Mouse (Mus musculus): Measurements from ENCODE around the gene Gm20696. TPM values are rescaled to one million over a fixed set of nuclear protein-coding genes. Genes with fewer than 3 reads are reported as not detected.

Gm20696 gene
- polyA plus RNA-seq, 1 experiment, result 5.7 TPM

DNA sequence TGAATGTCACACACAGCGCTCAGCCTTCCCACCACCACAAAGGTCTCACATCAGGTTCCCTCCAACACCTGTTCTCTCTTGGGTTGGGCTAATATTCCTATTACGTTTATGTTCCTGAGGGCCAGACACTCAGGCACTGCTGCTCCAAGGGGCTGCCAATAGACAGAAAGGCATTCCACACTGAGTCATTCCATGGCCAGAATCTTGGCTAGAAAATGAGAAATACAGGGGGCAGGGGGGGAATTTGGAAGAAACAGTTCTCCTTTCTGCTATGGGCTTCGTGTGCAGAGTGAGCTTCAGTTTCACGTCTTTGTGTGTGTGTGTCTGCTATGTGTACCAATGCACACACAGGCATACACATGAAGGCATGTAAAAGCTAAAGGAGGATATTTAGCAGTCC, 239.3 kb downstream of the Gm20696 start:
- no peak for TF ChIP-seq POLR2A (IDR thresholded peaks at IDR 0.05; ENCODE audit: borderline replicate concordance, control insufficient read depth, low read depth, low read length)
- TF ChIP-seq CTCF (IDR thresholded peaks at IDR 0.05; ENCODE audit: control insufficient read depth, insufficient read depth, low read length), result no peak
- peaks cover 1% of the 10 kb centered on the region; the same call in 1 of the 2 replicates for H3K4me1 ChIP-seq (ENCODE audit: control insufficient read depth, insufficient read depth, low read length)
- H3K4me3 ChIP-seq (replicated peaks; ENCODE audit: control insufficient read depth, low read depth, low read length), result no peak overlapping the region
- no peak overlapping the region for H3K27ac ChIP-seq (ENCODE audit: control insufficient read depth, insufficient read depth, low read depth, low read length, poor library complexity)
- WGBS, result 73% methylated on average over 4 of the region's 4 CpGs

DNA sequence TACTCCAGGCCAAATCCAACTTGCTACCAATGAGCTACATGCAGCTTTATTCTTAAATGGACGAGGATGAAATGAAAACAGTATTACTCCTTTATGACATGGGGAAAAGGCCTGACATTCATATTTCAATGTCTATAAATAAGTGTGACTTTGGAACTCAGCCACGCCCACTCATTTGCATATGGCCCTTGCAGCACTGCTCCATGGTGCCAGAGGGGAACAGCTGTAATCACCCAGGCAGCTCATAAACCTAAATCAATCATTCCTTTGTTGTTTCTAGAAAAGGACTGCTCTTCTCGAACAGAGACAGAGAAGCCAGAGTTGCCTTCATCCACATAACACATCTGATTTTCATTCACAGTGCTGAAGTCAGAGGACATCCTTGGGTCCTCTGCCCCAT, 241.6 kb downstream of the Gm20696 start:
- no peak for TF ChIP-seq POLR2A (IDR thresholded peaks at IDR 0.05; ENCODE audit: borderline replicate concordance, control insufficient read depth, low read depth, low read length)
- no peak for TF ChIP-seq CTCF (IDR thresholded peaks at IDR 0.05; ENCODE audit: control insufficient read depth, insufficient read depth, low read length)
- peaks cover 1% of the 10 kb centered on the region; the same call in 1 of the 2 replicates for H3K4me1 ChIP-seq (ENCODE audit: control insufficient read depth, insufficient read depth, low read length)
- no peak overlapping the region for H3K27ac ChIP-seq (ENCODE audit: control insufficient read depth, insufficient read depth, low read depth, low read length, poor library complexity)
- WGBS, result 80% methylated on average over 3 of the region's 3 CpGs
- no peak overlapping the region for H3K4me3 ChIP-seq (replicated peaks; ENCODE audit: control insufficient read depth, low read depth, low read length)

DNA sequence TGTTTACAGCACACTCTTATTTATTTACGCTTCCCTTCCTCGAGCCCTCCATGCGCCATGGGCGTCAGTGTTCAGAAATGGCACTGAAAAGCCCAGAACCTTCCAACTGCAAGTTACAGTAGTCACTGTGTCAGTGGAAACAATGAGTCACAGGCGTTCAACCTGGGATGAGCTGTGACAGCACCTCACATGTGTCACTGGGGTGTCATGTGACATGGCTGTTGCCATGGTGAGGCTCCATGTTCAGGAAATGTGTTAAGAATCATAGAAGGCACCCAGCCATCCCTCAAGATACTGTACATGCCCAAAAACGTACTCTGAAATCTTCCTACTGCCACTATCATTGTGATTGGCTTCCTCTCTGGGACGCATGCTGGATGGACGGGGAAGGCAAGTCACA, 245.9 kb downstream of the Gm20696 start:
- WGBS, result 88% methylated on average over 8 of the region's 8 CpGs
- no peak overlapping the region for H3K4me3 ChIP-seq (replicated peaks; ENCODE audit: control insufficient read depth, low read depth, low read length)
- H3K27ac ChIP-seq (ENCODE audit: control insufficient read depth, insufficient read depth, low read depth, low read length, poor library complexity), result no peak overlapping the region
- H3K4me1 ChIP-seq (ENCODE audit: control insufficient read depth, insufficient read depth, low read length), result peaks cover 1% of the 10 kb centered on the region; the same call in 1 of the 2 replicates
- TF ChIP-seq CTCF (IDR thresholded peaks at IDR 0.05; ENCODE audit: control insufficient read depth, insufficient read depth, low read length) (no peak), POLR2A (IDR thresholded peaks at IDR 0.05; ENCODE audit: borderline replicate concordance, control insufficient read depth, low read depth, low read length) (no peak)

DNA sequence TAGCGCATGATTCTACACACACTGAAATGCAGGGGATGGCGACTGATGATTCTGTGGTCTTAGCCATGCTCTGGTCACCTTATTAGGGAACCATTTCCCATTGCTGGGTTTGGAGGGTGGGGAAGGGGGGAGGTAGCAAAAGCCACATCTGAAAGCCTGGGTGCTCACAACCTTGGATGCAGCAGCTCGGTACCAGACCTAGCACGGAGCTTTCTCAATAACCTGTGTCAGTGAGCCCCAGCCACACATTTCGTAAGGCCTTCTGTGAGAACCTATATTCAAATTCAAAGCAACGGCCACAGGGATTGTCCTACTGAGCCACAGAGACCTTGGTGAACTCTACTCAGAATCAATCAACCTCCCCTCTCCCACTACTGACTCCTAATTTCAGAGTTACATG, 254.0 kb downstream of the Gm20696 start:
- TF ChIP-seq POLR2A (IDR thresholded peaks at IDR 0.05; ENCODE audit: borderline replicate concordance, control insufficient read depth, low read depth, low read length) (no peak), CTCF (IDR thresholded peaks at IDR 0.05; ENCODE audit: control insufficient read depth, insufficient read depth, low read length) (no peak)
- Histone ChIP-seq H3K4me3 (replicated peaks; ENCODE audit: control insufficient read depth, low read depth, low read length) (no peak overlapping the region), H3K4me1 (ENCODE audit: control insufficient read depth, insufficient read depth, low read length) (peaks cover 1% of the 10 kb centered on the region; the same call in 1 of the 2 replicates), H3K27ac (ENCODE audit: control insufficient read depth, insufficient read depth, low read depth, low read length, poor library complexity) (no peak overlapping the region)
- 54% methylated on average over 6 of the region's 6 CpGs for WGBS

DNA sequence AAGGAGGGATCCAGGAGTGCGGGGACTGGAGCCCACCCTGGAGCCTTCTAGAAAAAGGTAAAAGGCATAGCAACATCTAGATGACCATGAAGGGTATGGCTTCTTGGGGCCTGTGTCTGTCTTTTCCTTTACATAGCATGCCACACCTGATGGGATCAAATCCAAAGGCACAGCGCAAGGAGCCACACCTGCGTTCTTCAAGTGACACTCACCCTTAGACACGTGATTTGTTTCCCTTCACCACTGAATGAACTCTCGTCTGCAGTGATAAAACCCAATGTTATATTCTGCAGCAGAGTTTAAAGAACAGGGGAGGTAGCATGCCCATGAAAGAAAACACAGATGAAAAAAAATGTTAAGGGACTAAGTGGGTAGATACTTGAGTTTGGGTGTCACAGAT, 257.0 kb downstream of the Gm20696 start:
- TF ChIP-seq CTCF (IDR thresholded peaks at IDR 0.05; ENCODE audit: control insufficient read depth, insufficient read depth, low read length) (no peak), POLR2A (IDR thresholded peaks at IDR 0.05; ENCODE audit: borderline replicate concordance, control insufficient read depth, low read depth, low read length) (no peak)

DNA sequence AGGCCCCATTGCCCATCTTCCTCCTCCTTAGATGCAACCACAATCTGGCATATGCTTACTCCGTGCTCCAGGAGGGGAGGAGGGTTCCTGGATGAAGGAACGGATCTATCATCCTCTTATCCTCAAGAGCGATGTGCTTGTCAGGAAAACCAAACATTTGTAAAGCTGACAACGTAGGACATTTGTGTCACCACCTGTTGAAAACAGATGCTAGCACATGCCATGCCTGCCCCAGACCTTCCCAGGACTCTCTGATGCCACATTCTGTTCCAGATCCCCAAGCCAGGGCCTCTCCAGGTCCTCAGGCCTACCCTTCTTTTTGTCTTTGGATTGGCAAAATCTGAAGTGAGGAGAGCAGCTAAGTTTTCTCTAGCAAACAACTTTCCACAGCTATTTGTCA, 257.7 kb downstream of the Gm20696 start:
- Histone ChIP-seq H3K27ac (ENCODE audit: control insufficient read depth, insufficient read depth, low read depth, low read length, poor library complexity) (no peak overlapping the region), H3K4me3 (replicated peaks; ENCODE audit: control insufficient read depth, low read depth, low read length) (no peak overlapping the region), H3K4me1 (ENCODE audit: control insufficient read depth, insufficient read depth, low read length) (peaks cover 1% of the 10 kb centered on the region; the same call in 1 of the 2 replicates)
- TF ChIP-seq CTCF (IDR thresholded peaks at IDR 0.05; ENCODE audit: control insufficient read depth, insufficient read depth, low read length), result no peak
- no peak for TF ChIP-seq POLR2A (IDR thresholded peaks at IDR 0.05; ENCODE audit: borderline replicate concordance, control insufficient read depth, low read depth, low read length)
- 82% methylated on average over 4 of the region's 4 CpGs for WGBS

More for the DNA sequence above, 257.0 kb downstream of the Gm20696 start:
- Histone ChIP-seq H3K4me1 (ENCODE audit: control insufficient read depth, insufficient read depth, low read length) (peaks cover 1% of the 10 kb centered on the region; the same call in 1 of the 2 replicates), H3K27ac (ENCODE audit: control insufficient read depth, insufficient read depth, low read depth, low read length, poor library complexity) (no peak overlapping the region), H3K4me3 (replicated peaks; ENCODE audit: control insufficient read depth, low read depth, low read length) (no peak overlapping the region)
- WGBS, result 82% methylated on average over 5 of the region's 5 CpGs

DNA sequence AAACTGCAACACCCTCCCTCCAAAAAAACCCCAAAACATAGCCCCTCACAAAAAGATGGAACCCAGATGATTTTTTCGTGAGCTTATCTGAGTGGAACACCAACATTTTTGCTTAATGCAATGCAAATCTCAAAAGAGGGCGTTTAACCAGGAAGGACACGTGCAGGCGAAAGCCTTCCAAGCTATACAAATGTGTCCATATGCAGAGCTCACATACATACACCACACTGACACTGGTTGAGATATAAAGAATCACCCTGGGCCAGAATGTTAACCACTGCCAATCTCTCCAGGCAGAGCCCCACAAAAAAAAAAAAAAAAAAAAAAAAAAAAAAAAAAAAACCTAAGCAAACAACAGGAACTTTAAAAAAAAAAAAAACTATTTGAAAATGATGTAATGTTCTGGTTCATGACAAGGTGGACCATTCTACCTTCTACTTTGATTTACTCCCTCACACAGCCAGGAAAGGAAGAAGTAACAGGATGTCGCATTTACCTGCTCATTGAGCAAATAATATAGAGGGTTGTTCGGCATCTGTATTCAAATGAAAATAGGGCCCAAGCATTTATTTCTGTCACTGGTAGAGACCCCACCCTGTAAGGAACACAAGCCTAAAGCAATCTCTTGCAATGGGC, 262.7 kb downstream of the Gm20696 start:
- 59% methylated on average over 6 of the region's 6 CpGs for WGBS
- Histone ChIP-seq H3K4me1 (ENCODE audit: control insufficient read depth, insufficient read depth, low read length) (peaks cover 8% of the 10 kb centered on the region), H3K27ac (ENCODE audit: control insufficient read depth, insufficient read depth, low read depth, low read length, poor library complexity) (no peak overlapping the region), H3K4me3 (replicated peaks; ENCODE audit: control insufficient read depth, low read depth, low read length) (no peak overlapping the region)
- no peak for TF ChIP-seq CTCF (IDR thresholded peaks at IDR 0.05; ENCODE audit: control insufficient read depth, insufficient read depth, low read length)
- no peak for TF ChIP-seq POLR2A (IDR thresholded peaks at IDR 0.05; ENCODE audit: borderline replicate concordance, control insufficient read depth, low read depth, low read length)

DNA sequence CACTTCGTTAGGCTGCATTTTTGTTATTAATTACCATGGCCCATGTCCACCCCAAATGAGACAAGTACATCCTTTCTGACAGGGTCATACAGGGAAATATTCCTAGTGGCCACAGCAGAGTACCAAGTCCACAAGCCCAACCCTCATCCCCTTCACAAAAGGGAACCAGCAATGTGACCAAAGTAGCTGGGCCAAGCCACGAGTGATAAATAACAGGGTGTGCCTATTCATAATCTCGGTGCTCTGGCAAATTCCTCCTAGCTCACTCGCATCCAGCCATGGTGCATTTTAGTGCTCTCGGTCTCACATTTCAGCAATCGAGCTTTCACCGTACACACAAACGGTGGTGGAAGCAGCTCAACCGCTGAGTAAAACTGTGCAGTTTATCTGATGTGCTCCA, 263.7 kb downstream of the Gm20696 start:
- peaks cover 8% of the 10 kb centered on the region for H3K4me1 ChIP-seq (ENCODE audit: control insufficient read depth, insufficient read depth, low read length)
- no peak overlapping the region for H3K27ac ChIP-seq (ENCODE audit: control insufficient read depth, insufficient read depth, low read depth, low read length, poor library complexity)

More for the DNA sequence above, 263.7 kb downstream of the Gm20696 start:
- no peak overlapping the region for H3K4me3 ChIP-seq (replicated peaks; ENCODE audit: control insufficient read depth, low read depth, low read length)
- 55% methylated on average over 9 of the region's 9 CpGs for WGBS
- TF ChIP-seq POLR2A (IDR thresholded peaks at IDR 0.05; ENCODE audit: borderline replicate concordance, control insufficient read depth, low read depth, low read length), result no peak
- no peak for TF ChIP-seq CTCF (IDR thresholded peaks at IDR 0.05; ENCODE audit: control insufficient read depth, insufficient read depth, low read length)
